In the genomic region with DNA sequence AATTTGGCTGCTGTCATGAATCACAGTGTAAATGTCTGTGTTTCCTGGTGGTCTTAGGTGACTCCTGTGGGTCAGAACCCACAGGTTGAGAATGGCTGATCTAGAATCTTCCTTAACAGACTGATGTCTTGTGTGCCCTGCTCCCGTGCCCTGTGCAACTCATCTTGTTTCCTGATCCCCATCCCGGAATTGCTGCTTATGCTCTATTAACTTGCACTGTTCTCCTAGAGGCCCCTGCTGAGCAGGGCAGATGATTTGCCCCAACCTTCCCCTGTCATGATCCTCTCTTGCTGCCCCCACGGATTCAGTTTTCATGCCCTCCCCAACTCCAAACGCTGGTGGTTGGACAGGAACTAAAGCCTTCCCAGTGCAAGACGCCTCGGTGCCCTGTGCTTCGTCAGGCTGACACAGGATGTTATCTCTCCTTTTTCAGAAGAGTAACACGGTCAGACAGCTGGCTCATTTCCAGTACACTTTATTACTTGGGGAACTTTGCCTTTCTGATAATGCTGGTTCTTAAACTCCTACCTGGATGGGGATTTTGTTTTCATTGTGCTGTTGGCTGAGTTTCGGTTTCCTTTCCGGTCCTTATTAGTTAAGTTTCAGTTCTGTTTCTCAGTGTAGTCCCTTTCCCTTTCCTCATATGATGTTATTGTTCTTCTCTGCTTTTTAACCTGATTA, we compare ENCODE assay signal across 9 mouse cellular contexts. TPM values are rescaled to one million over a fixed set of nuclear protein-coding genes. Genes with fewer than 3 reads are reported as not detected.
DNase-seq lines count a peak whose midpoint lies in the region; ATAC-seq and TF ChIP-seq lines count a peak whose summit lies in the region.
"Had no signal": no experiment of that assay in that cellular context is flagged by ENCODE, and none has a peak within 500 bp of the region (broad histone marks: within the 10 kb centered on the region; RNA-seq: fewer than 3 reads in every experiment).

No protein-coding gene starts in this region.

- peak; percentile 14 for DNase-seq in ovary, postnatal 36 days (ENCODE audit: low spot score)
- no peak for DNase-seq in ovary, postnatal 10 days (ENCODE audit: low spot score)
- peak; percentile 55 to 66 for DNase-seq in heart, adult 2 months
- peak; percentile 38 for DNase-seq in kidney, postnatal 14 days
- DNase-seq in hindbrain, embryonic 14.5 days (ENCODE audit: low spot score), result no peak
- DNase-seq in right cerebral cortex, postnatal 36 days (ENCODE audit: low spot score in 2 of 2), result no peak
- DNase-seq in right cerebral cortex, postnatal 4 days, result no peak

- TF ChIP-seq CTCF in heart, adult 2 months (IDR thresholded peaks at IDR 0.05), result no peak

- H3K9ac ChIP-seq in heart, adult 2 months (ENCODE audit: low read depth, low read length), result peak overlapping the region; percentile 51
- H3K9ac ChIP-seq in hindbrain, embryonic 14.5 days, result no peak overlapping the region
- H3K9ac ChIP-seq: limb, embryonic 12.5 days had no signal

- no peaks in the 10 kb centered on the region for H3K27me3 ChIP-seq in heart, adult 2 months (ENCODE audit: control insufficient read depth, insufficient read depth, low read length)
- no peaks in the 10 kb centered on the region for H3K27me3 ChIP-seq in myocyte (ENCODE audit: control insufficient read depth, insufficient read depth, insufficient read length)
- no peaks in the 10 kb centered on the region for H3K27me3 ChIP-seq in hindbrain, embryonic 14.5 days (ENCODE audit: control insufficient read depth, insufficient read depth, low read length)
- H3K27me3 ChIP-seq: limb, embryonic 12.5 days had no signal

- H3K79me2 ChIP-seq in heart, adult 2 months (replicated peaks; ENCODE audit: control insufficient read depth, insufficient read depth, low read length), result no peaks in the 10 kb centered on the region
- no peaks in the 10 kb centered on the region for H3K79me2 ChIP-seq in myocyte (ENCODE audit: control insufficient read depth, insufficient read depth)

- no peak for TF ChIP-seq EP300 in heart, adult 2 months (IDR thresholded peaks at IDR 0.05; ENCODE audit: insufficient read depth, low read depth, low read length)

- peak; percentile 57; the same call in 1 of the 2 replicates for TF ChIP-seq POLR2A in heart, adult 2 months (IDR thresholded peaks at IDR 0.05; ENCODE audit: insufficient read depth, low read depth, low read length)
- TF ChIP-seq POLR2A in myocyte (IDR thresholded peaks at IDR 0.05; ENCODE audit: insufficient read length, low read depth), result no peak

- intact Hi-C loops in heart, adult 2 months (cut with DNase I), result loop anchor here (2.0 kb wide), 1 partner anchor 19 kb away; a partner anchor contains a TSS

- H3ac ChIP-seq in myocyte (ENCODE audit: control insufficient read depth, insufficient read length), result no peak overlapping the region

- H3K9me3 ChIP-seq in hindbrain, embryonic 14.5 days (ENCODE audit: control insufficient read depth, low read length), result no peaks in the 10 kb centered on the region
- H3K9me3 ChIP-seq: limb, embryonic 12.5 days had no signal

- ATAC-seq in hindbrain, embryonic 14.5 days (ENCODE audit: low FRiP score), result no peak

- peak overlapping the region; percentile 52 for H3K4me3 ChIP-seq in heart, adult 2 months
- peak overlapping the region; percentile 11 for H3K4me3 ChIP-seq in myocyte
- no peak overlapping the region for H3K4me3 ChIP-seq in hindbrain, embryonic 14.5 days (replicated peaks; ENCODE audit: low read length)
- H3K4me3 ChIP-seq: limb, embryonic 12.5 days had no signal

- 3% methylated on average over 10 of the region's 10 CpGs for WGBS in heart, adult 2 months
- 75% methylated on average over 10 of the region's 10 CpGs for WGBS in hindbrain, embryonic 14.5 days

- H3K4me1 ChIP-seq in heart, adult 2 months (ENCODE audit: control insufficient read depth, insufficient read depth, low read length), result peaks cover 5% of the 10 kb centered on the region
- H3K4me1 ChIP-seq in hindbrain, embryonic 14.5 days (replicated peaks; ENCODE audit: control insufficient read depth, insufficient read depth, low read length), result no peaks in the 10 kb centered on the region
- H3K4me1 ChIP-seq: limb, embryonic 12.5 days had no signal

- no peaks in the 10 kb centered on the region for H3K36me3 ChIP-seq in heart, adult 2 months (ENCODE audit: control insufficient read depth, insufficient read depth, low read length)
- no peaks in the 10 kb centered on the region for H3K36me3 ChIP-seq in myocyte (ENCODE audit: control insufficient read depth, insufficient read depth)
- no peaks in the 10 kb centered on the region for H3K36me3 ChIP-seq in hindbrain, embryonic 14.5 days (replicated peaks; ENCODE audit: control insufficient read depth, insufficient read depth)
- H3K36me3 ChIP-seq: limb, embryonic 12.5 days had no signal

- H3K4me2 ChIP-seq in myocyte (ENCODE audit: low read depth), result peak overlapping the region; percentile 77
- H3K4me2 ChIP-seq in hindbrain, embryonic 14.5 days (replicated peaks), result no peak overlapping the region
- H3K4me2 ChIP-seq: limb, embryonic 12.5 days had no signal

- peak overlapping the region; percentile 79 for H3K27ac ChIP-seq in heart, adult 2 months
- no peak overlapping the region for H3K27ac ChIP-seq in hindbrain, embryonic 14.5 days
- H3K27ac ChIP-seq: limb, embryonic 12.5 days had no signal

TF ChIP-seq in myocyte, 11 proteins besides CTCF, POLR2A, EP300 and RAD21:
- no peak for TF ChIP-seq MAX (IDR thresholded peaks at IDR 0.05; ENCODE audit: low read depth)
- TF ChIP-seq USF1 (IDR thresholded peaks at IDR 0.05; ENCODE audit: low read depth), result no peak
- no peak for TF ChIP-seq E2F4 (IDR thresholded peaks at IDR 0.05; ENCODE audit: insufficient read depth)
- TF ChIP-seq MYOG (IDR thresholded peaks at IDR 0.05; ENCODE audit: control insufficient read depth in 1 of 3, insufficient read depth in 1 of 3, insufficient read length in 2 of 3, low read depth in 2 of 3), result no peak
- TF ChIP-seq TCF3 (IDR thresholded peaks at IDR 0.05; ENCODE audit: insufficient read length, low read depth), result no peak
- TF ChIP-seq MYOD1 (IDR thresholded peaks at IDR 0.05; ENCODE audit: control insufficient read depth in 1 of 3, insufficient read length in 2 of 3, low read depth in 2 of 3), result no peak
- TF ChIP-seq TCF12 (IDR thresholded peaks at IDR 0.05; ENCODE audit: insufficient read depth, poor library complexity, severe bottlenecking), result no peak
- no peak for TF ChIP-seq POLR2AphosphoS2 (IDR thresholded peaks at IDR 0.05; ENCODE audit: insufficient read length, low read depth)
- no peak for TF ChIP-seq REST (IDR thresholded peaks at IDR 0.05; ENCODE audit: insufficient read depth, insufficient read length)
- TF ChIP-seq CEBPB (IDR thresholded peaks at IDR 0.05; ENCODE audit: insufficient read depth, poor library complexity, severe bottlenecking), result no peak
- TF ChIP-seq SRF (IDR thresholded peaks at IDR 0.05; ENCODE audit: control insufficient read depth, insufficient read length, low read depth), result no peak
TF ChIP-seq in myocyte: peak in this region for 0.

RNA-seq across cellular contexts. Expression of a gene that starts 18.6 kb away (rescaled TPM):
- total RNA-seq in heart, adult 2 months (2021), result 1 to 10 TPM; 6.6 to 9.8 TPM
- polyA plus RNA-seq in heart, adult 2 months (2012; rRNA removed), result 8.3 and 10.6 TPM in 2 replicates
- 4.7 TPM for polyA plus RNA-seq in myocyte (2012; fragmentation: generic; extraction: Trizol)
- polyA plus RNA-seq in hindbrain, embryonic 14.5 days (2014; fragmentation: Nextera tagmentation; extraction: Ambion mirVana), result 2.7 and 3.1 TPM in 2 replicates

Comparison
In these comparisons a context has a peak if more than half of its experiments do, and no peak if none do; other contexts are left out.
1. DNase-seq: peak in ovary, postnatal 36 days (single experiment), heart, adult 2 months (2 of 2) and kidney, postnatal 14 days (single experiment); none in ovary, postnatal 10 days (single experiment), hindbrain, embryonic 14.5 days (single experiment), right cerebral cortex, postnatal 36 days (0 of 2) and right cerebral cortex, postnatal 4 days (single experiment).